Mouse (Mus musculus) cerebellum, adult 18-20 months (tissue): ENCODE measurements around the gene Pbx2.
A peak's percentile ranks its signal among the peaks of the same experiment; 100 is the strongest.

Source experiments
- DNase-seq, 2 experiments: peaks; one replicate each; pipeline ENCODE4 v3.0.0; 2021

Gene Pbx2

DNA sequence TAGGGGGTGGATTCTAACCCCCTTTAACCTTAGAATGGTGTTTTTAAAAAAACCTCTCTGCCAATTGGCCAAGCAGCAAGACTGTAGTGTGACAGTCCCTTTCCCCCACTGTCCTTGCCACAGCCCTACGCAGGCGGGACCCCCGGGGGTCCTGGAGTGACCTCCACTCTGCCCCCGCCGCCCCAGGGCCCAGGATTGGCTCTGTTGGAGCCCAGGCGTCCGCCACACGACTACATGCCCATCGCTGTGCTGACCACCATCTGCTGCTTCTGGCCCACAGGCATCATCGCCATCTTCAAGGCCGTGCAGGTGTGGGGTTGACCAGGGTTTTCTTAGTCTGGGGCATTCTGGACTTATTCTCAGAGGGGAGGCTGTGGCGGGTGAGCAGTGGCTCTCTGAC, 40.6 kb downstream of the Pbx2 start:
- peak; percentile 52 to 62 for DNase-seq

DNA sequence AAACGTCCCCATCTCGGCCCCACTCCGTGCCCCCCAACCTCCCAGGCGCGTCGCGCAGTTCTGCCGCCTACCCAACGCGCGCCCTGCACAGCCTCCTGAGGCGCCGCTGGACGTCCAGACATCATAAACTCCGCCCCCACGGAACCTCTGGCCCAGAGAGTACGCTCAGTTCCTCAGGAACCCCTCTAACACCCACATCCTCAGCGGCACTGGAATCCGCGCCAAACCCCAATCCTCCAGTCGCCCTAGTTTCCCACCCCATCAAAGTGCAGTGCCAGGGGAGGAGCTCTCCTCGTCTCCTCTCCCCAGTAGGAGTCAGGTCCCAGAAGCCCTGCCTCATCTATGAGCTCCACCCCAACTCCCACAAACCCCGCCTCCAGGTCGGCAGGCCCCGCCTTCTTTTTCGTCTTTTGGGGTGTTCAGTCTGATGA, 41.2 kb downstream of the Pbx2 start:
- peak; percentile 86 to 91 for DNase-seq

DNA sequence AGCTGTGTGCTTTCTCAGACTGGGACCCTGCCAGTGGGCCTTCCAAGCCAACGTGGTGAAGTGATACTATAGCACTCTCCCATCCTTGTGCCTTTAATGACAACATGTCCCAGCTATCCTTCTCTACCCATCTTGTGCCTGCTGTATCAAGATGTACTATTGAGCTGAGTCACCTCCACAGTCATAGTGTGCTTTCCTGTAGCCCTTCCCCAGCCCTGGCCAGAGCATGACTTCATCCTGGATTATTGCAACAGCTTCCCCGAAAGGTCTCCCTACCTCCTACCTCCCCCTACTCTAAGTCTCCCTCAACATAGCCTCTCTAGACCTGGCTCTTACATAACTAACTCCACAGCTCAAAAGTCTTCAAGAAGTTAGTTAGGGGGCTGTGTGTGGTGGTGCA, 44.6 kb downstream of the Pbx2 start:
- no peak for DNase-seq

DNA sequence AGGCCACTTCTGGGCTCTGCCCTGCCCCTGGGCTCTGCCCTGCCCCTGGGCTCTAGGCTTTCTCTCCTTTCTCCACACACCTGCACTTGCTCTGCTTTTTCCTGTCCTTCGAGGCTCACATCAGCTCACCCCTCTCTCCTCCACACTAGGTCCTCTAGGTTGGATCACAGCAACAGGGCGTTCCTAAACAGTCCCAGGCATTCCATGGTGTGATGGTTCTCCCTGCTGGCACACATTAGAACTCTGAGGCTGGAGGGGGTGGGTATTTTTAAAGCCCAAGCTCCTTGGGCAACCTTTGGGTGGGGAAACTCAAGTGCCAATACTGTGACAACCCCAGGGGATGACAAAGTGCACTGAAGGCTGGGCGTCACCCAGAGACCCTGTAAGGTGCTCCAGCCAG, 46.4 kb downstream of the Pbx2 start:
- no peak for DNase-seq

DNA sequence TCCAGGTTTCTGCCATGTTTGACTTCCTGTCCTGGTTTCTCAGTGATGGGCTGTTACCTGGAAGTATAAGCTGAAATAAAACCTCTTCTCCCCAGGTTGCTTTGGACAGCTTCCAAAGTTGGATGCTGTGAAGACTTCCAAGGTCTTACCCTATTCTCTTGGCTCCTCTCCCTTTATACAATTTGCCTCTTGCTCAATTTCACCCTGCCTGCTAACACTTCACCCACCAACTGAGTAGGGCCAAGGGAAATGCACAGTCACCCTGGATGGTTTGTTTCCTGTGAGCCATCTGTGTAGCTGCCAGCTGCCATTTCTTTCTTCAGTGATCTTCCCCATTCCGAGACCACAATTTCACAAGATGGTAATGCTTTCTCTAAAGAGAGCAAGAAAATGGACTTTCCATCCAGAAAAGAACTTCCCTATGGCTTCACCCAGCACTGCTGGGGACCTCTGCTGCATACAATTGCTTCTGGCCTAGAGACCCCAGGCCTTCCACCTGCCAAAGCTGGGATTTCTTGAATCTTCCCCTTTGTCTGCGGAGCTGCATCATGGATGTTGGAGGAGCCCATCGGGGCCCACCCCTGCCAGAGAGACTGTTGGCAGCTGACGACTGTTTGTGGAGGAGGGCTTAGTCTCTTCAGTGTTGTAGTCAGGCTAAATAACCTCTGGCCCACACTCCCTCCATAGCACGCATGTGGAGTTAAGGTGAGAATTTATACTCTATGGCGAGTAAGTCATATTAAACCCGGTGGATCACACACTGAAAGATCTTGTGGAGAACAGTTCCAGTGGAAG, 48.6 kb downstream of the Pbx2 start:
- DNase-seq: peak in 1 of 2 experiments; percentile 28

DNA sequence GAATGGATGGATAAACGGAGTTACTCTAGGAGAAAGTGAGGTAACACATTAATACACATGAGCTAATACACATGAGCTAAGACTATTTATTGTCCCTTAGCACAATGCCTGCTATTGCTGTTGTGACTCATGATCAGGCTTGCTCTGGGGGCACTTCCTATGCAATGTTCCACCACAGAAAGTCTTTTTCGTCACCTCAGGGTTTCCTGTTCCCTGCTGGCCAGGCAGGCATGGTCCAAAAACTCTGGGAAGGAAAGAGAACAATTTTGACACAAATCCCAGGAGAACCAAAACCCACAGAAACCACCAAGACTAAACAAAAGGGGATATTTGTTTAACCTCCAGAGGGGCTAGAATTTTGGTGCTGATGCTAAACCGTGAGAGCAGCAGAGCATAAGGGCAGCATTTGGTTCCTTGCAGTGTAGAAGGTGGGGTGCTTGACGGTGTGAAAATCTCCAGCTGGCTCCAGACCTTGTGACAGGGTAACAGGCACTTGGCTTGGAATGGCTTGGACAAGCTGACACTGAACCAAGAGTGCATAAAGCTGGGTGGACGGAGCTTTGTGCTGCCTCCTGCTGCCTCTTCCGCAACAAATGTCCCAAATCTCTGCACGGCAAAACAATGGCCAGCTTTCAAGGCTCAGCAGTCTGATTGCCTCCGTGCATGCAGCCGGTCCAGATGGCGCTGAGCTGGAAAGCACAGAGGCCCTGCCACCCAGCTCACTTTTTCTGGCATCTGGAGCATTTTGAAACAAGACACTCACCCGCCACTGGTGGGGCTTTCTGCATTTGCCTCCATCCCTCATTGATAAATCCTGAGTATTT, 49.9 kb downstream of the Pbx2 start:
- peak; percentile 86 to 90 for DNase-seq

DNA sequence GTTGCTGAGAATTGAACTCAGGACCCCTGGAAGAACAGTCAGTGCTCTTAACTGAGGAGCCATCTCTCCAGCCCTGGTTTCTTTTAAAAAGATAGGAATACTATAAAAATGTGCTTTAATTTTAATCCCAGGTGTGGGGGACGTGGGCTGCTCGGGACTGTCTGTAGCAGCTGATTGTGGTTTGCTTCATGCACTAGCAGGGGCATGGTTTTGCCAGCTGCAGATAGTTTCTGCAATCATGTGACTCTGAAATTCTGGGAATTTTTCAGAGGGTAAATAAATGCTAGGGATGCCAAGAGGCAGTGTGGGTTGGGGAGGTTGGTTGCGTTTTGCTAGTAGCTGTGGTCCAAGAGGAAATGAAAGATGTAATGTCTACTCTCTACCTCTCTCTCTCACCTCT, 50.9 kb downstream of the Pbx2 start:
- DNase-seq: no peak

DNA sequence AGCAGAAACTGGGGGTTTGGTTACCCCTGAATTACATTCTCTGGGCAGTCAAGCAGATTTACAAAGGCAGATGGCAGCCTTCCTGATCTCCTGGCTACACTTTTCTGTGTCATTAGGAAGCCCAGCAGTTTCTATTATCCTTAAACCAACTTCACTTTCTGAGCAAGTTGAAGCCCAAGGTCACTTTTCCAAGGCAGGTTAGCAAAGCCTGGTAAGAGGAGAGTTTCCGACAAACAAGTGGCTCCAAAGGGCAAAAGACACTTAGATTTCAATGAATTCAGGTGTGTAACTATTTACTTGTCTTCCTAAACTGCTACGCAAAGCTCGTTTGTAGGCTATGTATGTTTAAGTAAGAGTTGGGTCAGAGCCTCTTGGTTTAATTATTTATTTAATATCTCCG, 52.3 kb downstream of the Pbx2 start:
- peak in 1 of 2 experiments; percentile 16 for DNase-seq

DNA sequence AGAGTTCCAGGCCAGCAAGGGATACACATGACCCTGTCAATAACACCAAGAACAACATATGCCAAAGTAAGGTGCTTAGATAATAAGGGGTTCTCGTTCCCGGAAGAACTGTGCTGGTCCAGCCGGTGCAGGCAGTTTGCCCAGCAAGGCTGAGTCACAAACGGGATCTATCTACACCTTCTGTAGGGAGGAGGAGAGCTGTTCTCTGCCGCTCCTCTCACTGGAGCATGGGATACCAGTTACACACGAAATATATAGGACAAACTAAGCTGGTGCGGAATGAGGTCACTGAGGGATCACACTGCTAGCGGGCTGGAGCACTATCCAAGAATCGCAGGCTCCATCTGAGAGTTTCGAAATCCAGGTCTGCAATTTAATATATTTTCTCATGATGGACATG, 52.9 kb downstream of the Pbx2 start:
- DNase-seq: peak; percentile 76 to 79

DNA sequence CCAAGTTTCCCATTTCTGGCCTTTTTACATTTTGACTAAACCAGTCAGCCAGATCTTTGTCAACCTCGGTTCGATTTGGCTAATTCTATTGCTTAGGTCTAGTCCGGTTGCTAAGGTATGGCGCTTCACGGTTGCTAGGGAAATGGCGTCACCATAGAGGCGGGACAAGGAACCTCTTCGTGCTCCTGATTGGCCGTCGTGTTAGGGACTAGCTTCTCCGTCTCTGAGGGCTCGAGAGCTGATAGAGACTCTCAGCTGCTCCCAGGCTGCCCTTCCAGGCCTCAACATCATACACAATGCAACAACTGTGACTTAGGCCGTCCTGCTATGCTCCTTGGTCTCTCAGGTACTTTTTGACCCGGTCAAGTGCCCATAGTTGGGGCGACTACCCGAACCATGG, 53.5 kb downstream of the Pbx2 start, which contains the start of gene Fkbpl:
Gene Fkbpl (plus strand): TSS at position 157 of the 400 bp plus-strand sequence.
- peak; percentile 95 to 97 for DNase-seq

DNA sequence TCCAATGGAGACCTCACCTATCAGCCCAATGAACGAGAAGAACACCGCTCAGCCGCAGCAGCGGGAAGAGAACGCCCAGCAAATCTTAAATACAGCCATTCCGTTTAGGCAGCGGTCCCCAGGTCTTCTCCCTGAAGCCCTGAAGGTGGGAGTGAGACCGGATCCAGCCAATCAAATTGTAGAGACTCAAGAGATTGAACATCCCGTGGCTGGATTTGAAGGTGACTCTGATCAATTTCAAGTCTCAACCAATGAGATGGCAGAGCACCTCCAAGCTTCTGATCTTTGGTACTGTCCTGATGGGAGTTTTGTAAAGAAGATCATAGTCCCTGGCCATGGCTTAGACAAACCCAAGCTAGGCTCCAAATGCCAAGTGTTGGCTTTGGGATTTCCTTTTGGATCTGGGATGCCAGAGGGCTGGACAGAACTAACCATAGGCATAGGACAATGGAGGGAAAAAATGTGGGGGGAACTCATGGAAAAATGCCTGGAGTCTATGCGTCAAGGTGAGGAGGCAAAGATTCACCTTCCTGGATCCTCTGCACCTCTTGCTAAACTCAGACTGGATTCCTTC, 54.3 kb downstream of the Pbx2 start:
- DNase-seq: peak in 1 of 2 experiments; percentile 22

DNA sequence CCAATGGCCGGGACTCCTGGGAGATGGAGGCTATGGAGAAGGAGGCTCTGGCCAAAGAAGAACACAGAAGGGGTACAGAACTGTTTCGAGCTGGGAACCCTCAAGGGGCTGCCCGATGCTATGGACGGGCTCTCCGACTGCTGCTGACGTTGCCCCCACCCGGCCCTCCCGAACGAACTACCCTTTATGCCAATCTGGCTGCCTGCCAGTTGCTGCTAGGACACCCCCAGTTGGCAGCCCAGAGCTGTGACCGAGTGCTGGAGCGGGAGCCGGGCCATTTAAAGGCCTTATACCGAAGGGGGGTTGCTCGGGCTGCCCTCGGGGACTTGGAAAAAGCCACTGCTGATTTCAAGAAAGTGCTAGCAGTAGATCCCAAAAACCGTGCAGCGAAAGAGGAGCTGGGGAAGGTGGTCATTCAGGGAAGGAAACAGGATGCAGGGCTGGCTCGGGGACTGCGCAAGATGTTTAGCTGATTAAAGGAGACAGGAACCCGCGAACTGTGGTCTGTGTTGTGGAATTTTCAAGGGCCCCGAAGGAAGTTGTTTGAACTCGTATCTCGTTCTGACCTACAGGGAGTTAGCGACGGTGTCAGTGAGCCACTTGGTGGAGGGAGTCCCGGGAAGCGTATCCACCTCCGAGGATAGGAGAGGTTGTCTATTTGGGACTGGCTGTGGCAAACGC, 54.9 kb downstream of the Pbx2 start:
- DNase-seq: peak in 1 of 2 experiments; percentile 56
